Mouse (Mus musculus) midbrain, postnatal 0 days (tissue): ENCODE data around the gene Golt1a. TPM values are rescaled to one million over a fixed set of nuclear protein-coding genes. Genes with fewer than 3 reads are reported as not detected.

Source experiments
- ATAC-seq: fragments of 200-750 bp; cut with Nextera tagmentation; 2 replicates; pipeline ENCODE4 v1.8.0; 2017; ENCODE audit warnings: moderate number of reproducible peaks, mild to moderate bottlenecking, moderate TSS enrichment, moderate library complexity; ENCODE audit not compliant: low FRiP score
- DNase-seq: peaks from one replicate; pipeline ENCODE4 v3.0.0-alpha.2; 2015; ENCODE audit warnings: low spot score
- H3K27ac ChIP-seq: fragments of 300-500 bp; sonication (generic); 2 replicates; pipeline ENCODE4 v1.5.1; 2014; ENCODE audit warnings: low read depth, mild to moderate bottlenecking, low read length, mixed read lengths
- H3K27me3 ChIP-seq: fragments of 300-500 bp; sonication (generic); 2 replicates; pipeline ENCODE4 v1.6.1; 2014; ENCODE audit warnings: low read length, control low read depth, mixed read lengths; ENCODE audit not compliant: insufficient read depth
- H3K36me3 ChIP-seq: fragments of 300-500 bp; sonication (generic); 2 replicates; pipeline ENCODE4 v1.6.1; 2014; ENCODE audit warnings: low read length, control low read depth, mixed read lengths; ENCODE audit not compliant: insufficient read depth
- H3K4me1 ChIP-seq: fragments of 300-500 bp; sonication (generic); 2 replicates; pipeline ENCODE4 v1.6.1; 2014; ENCODE audit warnings: mild to moderate bottlenecking, control low read depth, antibody characterized with exemption, low read length, mixed read lengths; ENCODE audit not compliant: insufficient read depth
- H3K4me2 ChIP-seq: fragments of 300-500 bp; sonication (generic); 2 replicates; pipeline ENCODE4 v1.6.1; 2014; ENCODE audit warnings: low read depth, mild to moderate bottlenecking, low read length, mixed read lengths; ENCODE audit not compliant: poor library complexity, severe bottlenecking
- H3K4me3 ChIP-seq: fragments of 300-500 bp; sonication (generic); 2 replicates; pipeline ENCODE4 v1.5.1; 2014; ENCODE audit warnings: low read depth, mild to moderate bottlenecking, low read length, moderate library complexity
- H3K9ac ChIP-seq: fragments of 300-500 bp; sonication (generic); replicated peaks from 2 replicates; pipeline ENCODE4 v1.6.1; 2014; ENCODE audit warnings: mild to moderate bottlenecking, low read length, moderate library complexity, mixed read lengths; ENCODE audit not compliant: poor library complexity, severe bottlenecking
- H3K9me3 ChIP-seq: fragments of 300-500 bp; sonication (generic); 2 replicates; pipeline ENCODE4 v1.6.1; 2016; ENCODE audit warnings: low read length, control low read depth
- CTCF ChIP-seq: IDR thresholded peaks from 2 replicates; pipeline ENCODE4 v1.5.1; 2016; ENCODE audit warnings: antibody characterized with exemption, mild to moderate bottlenecking
- WGBS: fragments of 180-500 bp; shearing (Covaris S2); extraction: QIAGEN DNeasy Blood & Tissue Kit; methylation state at CpG from one replicate; pipeline ENCODE4 v1.1.7; 2014; 5-methylcytosine and 5-hydroxymethylcytosine counted together
- polyA plus RNA-seq: library from polyadenylated mRNA; unstranded; fragments of >200 nt; fragmentation: Nextera tagmentation; extraction: Ambion mirVana; gene quantifications from 2 replicates; pipeline ENCODE4 v1.2.1, GENCODE M21; 2015
- total RNA-seq: library from RNA; depleted of rRNA; stranded (reverse); fragments of >200 nt; gene quantifications from 2 replicates; pipeline ENCODE4 v1.2.3, GENCODE M21; 2014

The Golt1a gene
- total and polyA plus RNA-seq, 2 experiments from 2014 or later, result not detected

DNA sequence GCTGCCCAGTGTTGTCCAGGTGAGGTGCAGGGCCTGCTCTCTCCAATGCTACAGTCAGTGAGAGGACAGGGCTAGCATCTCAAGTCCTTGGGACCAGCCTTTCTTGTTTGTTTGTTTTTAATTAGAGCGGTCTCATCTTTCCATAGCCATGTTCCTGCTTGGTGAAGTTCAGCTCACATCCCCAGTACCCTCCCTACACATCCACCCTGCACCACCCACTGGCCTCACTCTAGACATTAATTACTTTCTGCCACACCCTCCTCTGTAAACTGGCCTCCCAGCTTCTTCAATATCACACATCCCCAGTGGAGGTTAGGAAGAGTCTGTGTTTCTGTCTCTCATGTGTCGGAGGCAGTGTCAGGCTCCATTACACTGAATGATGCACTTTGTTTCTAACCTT lies 34.8 kb downstream of the Golt1a start:
- H3K4me1 ChIP-seq, result no peaks in the 10 kb centered on the region
- ATAC-seq, result no peak
- WGBS, result 91% methylated on average over 2 of the region's 2 CpGs

GRCm38 (mm10) chr1:133346531-133346930 lies 36.9 kb downstream of the Golt1a start:
- Histone ChIP-seq H3K9me3 (no peaks in the 10 kb centered on the region), H3K4me3 (no peak overlapping the region), H3K4me2 (no peak overlapping the region), H3K27me3 (no peaks in the 10 kb centered on the region), H3K4me1 (no peaks in the 10 kb centered on the region), H3K36me3 (no peaks in the 10 kb centered on the region), H3K27ac (no peak overlapping the region), H3K9ac (no peak overlapping the region)
- ATAC-seq (no peak), DNase-seq (no peak)
- TF ChIP-seq CTCF, result no peak
- 88% methylated on average over 9 of the region's 9 CpGs for WGBS

More for the DNA sequence above, 34.8 kb downstream of the Golt1a start:
- no peak overlapping the region for H3K27ac ChIP-seq
- no peak overlapping the region for H3K9ac ChIP-seq
- no peaks in the 10 kb centered on the region for H3K36me3 ChIP-seq
- no peak for DNase-seq
- H3K9me3 ChIP-seq, result no peaks in the 10 kb centered on the region
- H3K4me3 ChIP-seq, result no peak overlapping the region
- no peak overlapping the region for H3K4me2 ChIP-seq
- H3K27me3 ChIP-seq, result no peaks in the 10 kb centered on the region
- TF ChIP-seq CTCF, result no peak

DNA sequence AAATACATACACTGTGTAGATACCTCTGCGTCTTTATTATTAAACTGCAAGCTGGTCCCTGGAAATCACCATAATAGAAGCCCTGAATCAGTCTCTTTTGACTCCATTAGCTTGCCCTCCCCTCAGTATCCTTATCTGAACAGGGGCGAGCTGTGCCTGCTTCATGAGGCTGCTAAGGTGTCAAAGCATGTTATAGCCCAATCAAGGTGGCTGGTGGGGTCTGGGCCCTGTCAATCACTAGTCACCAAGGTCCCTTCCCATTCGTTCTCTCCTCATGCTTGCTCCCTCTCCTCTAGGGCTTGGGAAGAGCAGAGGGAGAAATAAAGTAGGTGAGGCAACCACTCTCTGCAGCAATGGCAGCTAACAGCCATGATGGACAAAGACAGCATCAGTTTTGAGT lies 37.6 kb downstream of the Golt1a start:
- Histone ChIP-seq H3K9ac (no peak overlapping the region), H3K9me3 (no peaks in the 10 kb centered on the region), H3K27me3 (no peaks in the 10 kb centered on the region), H3K36me3 (no peaks in the 10 kb centered on the region), H3K4me1 (no peaks in the 10 kb centered on the region), H3K4me3 (no peak overlapping the region), H3K27ac (no peak overlapping the region), H3K4me2 (no peak overlapping the region)
- DNase-seq (no peak), ATAC-seq (no peak)
- TF ChIP-seq CTCF, result no peak
- WGBS, result 78% methylated on average over 3 of the region's 3 CpGs

DNA sequence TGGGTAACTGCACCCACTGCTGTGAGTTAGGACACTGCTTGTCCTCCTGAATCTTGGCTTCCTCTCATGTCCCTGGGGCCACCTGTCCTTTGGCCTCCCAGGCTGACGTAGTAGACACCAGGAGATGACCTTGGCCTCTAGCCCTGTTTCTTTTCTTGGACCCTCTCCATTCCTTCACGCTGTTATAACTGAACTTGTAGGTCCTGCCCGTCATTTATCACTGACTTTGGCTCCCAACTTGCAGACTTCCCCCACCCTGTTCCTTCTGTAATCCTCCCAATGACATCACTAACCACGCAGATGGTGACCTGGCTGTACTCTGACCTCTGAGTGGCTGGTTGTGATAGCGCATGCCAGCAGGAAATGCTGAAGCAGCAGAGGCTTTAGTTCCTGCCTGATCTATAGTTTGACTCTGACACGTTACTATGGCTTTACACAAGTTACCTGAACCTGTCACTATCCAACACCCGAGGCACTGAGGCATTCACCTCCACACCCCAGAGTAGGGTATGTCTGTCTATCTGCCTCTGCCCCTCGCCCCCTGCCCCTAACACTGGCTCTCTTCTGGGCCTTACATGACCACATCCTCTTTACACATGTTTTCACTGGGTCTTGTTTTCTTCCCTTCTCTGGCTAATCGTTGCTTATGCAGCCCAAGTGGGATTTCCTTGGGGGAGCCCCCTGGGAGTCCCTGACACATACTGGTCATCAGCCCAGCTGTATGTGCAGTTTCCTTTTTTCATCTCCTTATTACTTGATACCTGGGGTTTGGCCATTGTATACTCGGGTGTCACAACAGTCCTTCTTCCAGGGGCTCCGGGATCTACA lies 38.3 kb downstream of the Golt1a start:
- Histone ChIP-seq H3K36me3 (no peaks in the 10 kb centered on the region), H3K27ac (no peak overlapping the region), H3K9me3 (no peaks in the 10 kb centered on the region), H3K4me1 (no peaks in the 10 kb centered on the region), H3K27me3 (no peaks in the 10 kb centered on the region), H3K9ac (no peak overlapping the region), H3K4me3 (no peak overlapping the region), H3K4me2 (no peak overlapping the region)
- no peak for TF ChIP-seq CTCF
- WGBS, result 80% methylated on average over 11 of the region's 11 CpGs
- ATAC-seq (no peak), DNase-seq (no peak)

GRCm38 (mm10) chr1:133350210-133350609 lies 40.6 kb downstream of the Golt1a start, which contains the start of gene Ren1:
Gene Ren1, plus strand, starts transcription at chr1:133350510.
- TF ChIP-seq CTCF, result no peak
- H3K27me3 ChIP-seq, result no peaks in the 10 kb centered on the region
- no peak within 1 kb of the TSS for H3K27ac ChIP-seq
- DNase-seq, result no peak
- ATAC-seq, result no peak
- H3K9me3 ChIP-seq, result no peaks in the 10 kb centered on the region
- H3K9ac ChIP-seq, result no peak within 1 kb of the TSS
- no peaks in the 10 kb centered on the region for H3K36me3 ChIP-seq
- H3K4me3 ChIP-seq, result no peak within 1 kb of the TSS
- H3K4me1 ChIP-seq, result no peaks in the 10 kb centered on the region
- 96% methylated on average over 1 of the region's 1 CpGs for WGBS
- H3K4me2 ChIP-seq, result no peak within 1 kb of the TSS

- no peak for DNase-seq
- Histone ChIP-seq H3K4me1 (no peaks in the 10 kb centered on the region), H3K9ac (no peak overlapping the region), H3K4me2 (no peak overlapping the region), H3K36me3 (no peaks in the 10 kb centered on the region), H3K4me3 (no peak overlapping the region), H3K9me3 (no peaks in the 10 kb centered on the region), H3K27me3 (no peaks in the 10 kb centered on the region), H3K27ac (no peak overlapping the region)
- WGBS, result 23% methylated on average over 9 of the region's 9 CpGs
- no peak; the same call in 1 of the 2 replicates for ATAC-seq
- TF ChIP-seq CTCF, result no peak
These were observed 42.2 kb downstream of the Golt1a start for GRCm38 (mm10) chr1:133351762-133352161.
